Mouse (Mus musculus): Measurements from ENCODE around the gene Plk1.

GRCm38 (mm10) chr7:122167203-122167602, 8.0 kb downstream of the Plk1 start:
- TF ChIP-seq CTCF (IDR thresholded peaks at IDR 0.05) (no peak), EP300 (IDR thresholded peaks at IDR 0.05; ENCODE audit: insufficient read depth, low read depth, low read length) (no peak)

All from heart, adult 2 months (tissue).